17 mouse cellular contexts compared by ENCODE assay signal in genomic region chr11:8705156-8705555, GRCm38 (mm10).
"Had no signal": no experiment of that assay in that cellular context is flagged by ENCODE, and none has a peak within 500 bp of the region (broad histone marks: within the 10 kb centered on the region; RNA-seq: fewer than 3 reads in every experiment).

No protein-coding gene starts in this region.

- H3K4me1 ChIP-seq: midbrain, embryonic 13.5 days; neural tube, embryonic 12.5 days; neural tube, embryonic 15.5 days had no signal

- H3K4me3 ChIP-seq: layer of hippocampus, adult 2 months; midbrain, embryonic 13.5 days; neural tube, embryonic 12.5 days; neural tube, embryonic 15.5 days had no signal

- H3K9me3 ChIP-seq: midbrain, embryonic 13.5 days; neural tube, embryonic 12.5 days; neural tube, embryonic 15.5 days had no signal

- DNase-seq: kidney, adult 18-20 months; kidney, postnatal 25 days; layer of hippocampus, adult 9-11 months; liver, postnatal 0 days; lung, embryonic 14.5 days; right cerebral cortex, adult 18-20 months; right cerebral cortex, postnatal 14 days; right cerebral cortex, postnatal 4 days; thymus, postnatal 36 days had no signal

- H3K4me2 ChIP-seq: lung, embryonic 14.5 days; midbrain, embryonic 13.5 days; neural tube, embryonic 12.5 days; neural tube, embryonic 15.5 days had no signal

- H3K27ac ChIP-seq: kidney, postnatal 0 days; layer of hippocampus, adult 2 months; liver, embryonic 14.5 days; macrophage; midbrain, embryonic 13.5 days; neural tube, embryonic 12.5 days; neural tube, embryonic 15.5 days; stomach, postnatal 0 days had no signal

- H3K36me3 ChIP-seq: midbrain, embryonic 13.5 days; neural tube, embryonic 12.5 days; neural tube, embryonic 15.5 days had no signal

- H3K27me3 ChIP-seq: midbrain, embryonic 13.5 days; neural tube, embryonic 12.5 days; neural tube, embryonic 15.5 days had no signal
